Mouse (Mus musculus): ENCODE data around the gene Irf8. TPM values are rescaled to one million over a fixed set of nuclear protein-coding genes. Genes with fewer than 3 reads are reported as not detected.

The Irf8 gene
- polyA plus RNA-seq, 2 experiments: 2.5 to 4.3 TPM

- no peaks in the 10 kb centered on the region for H3K36me3 ChIP-seq (ENCODE audit: control insufficient read depth, insufficient read depth, low read length)
- TF ChIP-seq POLR2A (IDR thresholded peaks at IDR 0.05; ENCODE audit: borderline replicate concordance, extremely low read depth, insufficient read depth, insufficient read length): no peak
- no peaks in the 10 kb centered on the region for H3K27me3 ChIP-seq (ENCODE audit: control insufficient read depth, insufficient read depth, low read length)
- no peak overlapping the region for H3K4me3 ChIP-seq (replicated peaks; ENCODE audit: low read length)
- ATAC-seq (ENCODE audit: low FRiP score, low read depth) (no peak), DNase-seq (ENCODE audit: low spot score) (no peak)
- H3K9me3 ChIP-seq (ENCODE audit: control insufficient read depth, low read length): no peaks in the 10 kb centered on the region
- H3K27ac ChIP-seq (replicated peaks; ENCODE audit: low read depth, low read length): no peak overlapping the region
- 66% methylated on average over 15 of the region's 15 CpGs for WGBS
- no peak overlapping the region for H3K9ac ChIP-seq (ENCODE audit: low read depth, low read length, severe bottlenecking)
- H3K4me2 ChIP-seq (replicated peaks; ENCODE audit: low read depth, low read length, severe bottlenecking): no peak overlapping the region
- H3K4me1 ChIP-seq (ENCODE audit: control insufficient read depth, insufficient read depth, low read length): no peaks in the 10 kb centered on the region
Observed at GRCm38 (mm10) chr8:120705163-120705562, 31.0 kb upstream of the Irf8 start.

- DNase-seq (ENCODE audit: low spot score) (no peak), ATAC-seq (ENCODE audit: low FRiP score, low read depth) (no peak)
- no peak overlapping the region for H3K4me3 ChIP-seq (replicated peaks; ENCODE audit: low read length)
- no peaks in the 10 kb centered on the region for H3K36me3 ChIP-seq (ENCODE audit: control insufficient read depth, insufficient read depth, low read length)
- no peak for TF ChIP-seq POLR2A (IDR thresholded peaks at IDR 0.05; ENCODE audit: borderline replicate concordance, extremely low read depth, insufficient read depth, insufficient read length)
- H3K9ac ChIP-seq (ENCODE audit: low read depth, low read length, severe bottlenecking): no peak overlapping the region
- no peaks in the 10 kb centered on the region for H3K9me3 ChIP-seq (ENCODE audit: control insufficient read depth, low read length)
- H3K27me3 ChIP-seq (ENCODE audit: control insufficient read depth, insufficient read depth, low read length): no peaks in the 10 kb centered on the region
- H3K4me1 ChIP-seq (ENCODE audit: control insufficient read depth, insufficient read depth, low read length): no peaks in the 10 kb centered on the region
- H3K27ac ChIP-seq (replicated peaks; ENCODE audit: low read depth, low read length): no peak overlapping the region
- no peak overlapping the region for H3K4me2 ChIP-seq (replicated peaks; ENCODE audit: low read depth, low read length, severe bottlenecking)
- WGBS: 73% methylated on average over 3 of the region's 3 CpGs
Observed at GRCm38 (mm10) chr8:120706193-120706592, 30.0 kb upstream of the Irf8 start.

GRCm38 (mm10) chr8:120709176-120709575 lies 27.0 kb upstream of the Irf8 start:
- Histone ChIP-seq H3K27me3 (ENCODE audit: control insufficient read depth, insufficient read depth, low read length) (no peaks in the 10 kb centered on the region), H3K9me3 (ENCODE audit: control insufficient read depth, low read length) (no peaks in the 10 kb centered on the region), H3K27ac (replicated peaks; ENCODE audit: low read depth, low read length) (no peak overlapping the region), H3K4me3 (replicated peaks; ENCODE audit: low read length) (no peak overlapping the region), H3K36me3 (ENCODE audit: control insufficient read depth, insufficient read depth, low read length) (no peaks in the 10 kb centered on the region), H3K4me1 (ENCODE audit: control insufficient read depth, insufficient read depth, low read length) (no peaks in the 10 kb centered on the region), H3K9ac (ENCODE audit: low read depth, low read length, severe bottlenecking) (no peak overlapping the region), H3K4me2 (replicated peaks; ENCODE audit: low read depth, low read length, severe bottlenecking) (no peak overlapping the region)
- 81% methylated on average over 10 of the region's 10 CpGs for WGBS
- DNase-seq (ENCODE audit: low spot score) (no peak), ATAC-seq (ENCODE audit: low FRiP score, low read depth) (no peak)
- no peak for TF ChIP-seq POLR2A (IDR thresholded peaks at IDR 0.05; ENCODE audit: borderline replicate concordance, extremely low read depth, insufficient read depth, insufficient read length)

- no peaks in the 10 kb centered on the region for H3K36me3 ChIP-seq (ENCODE audit: control insufficient read depth, insufficient read depth, low read length)
- H3K4me2 ChIP-seq (replicated peaks; ENCODE audit: low read depth, low read length, severe bottlenecking): no peak overlapping the region
- no peak overlapping the region for H3K9ac ChIP-seq (ENCODE audit: low read depth, low read length, severe bottlenecking)
- DNase-seq (ENCODE audit: low spot score): no peak
- no peak overlapping the region for H3K27ac ChIP-seq (replicated peaks; ENCODE audit: low read depth, low read length)
- H3K9me3 ChIP-seq (ENCODE audit: control insufficient read depth, low read length): no peaks in the 10 kb centered on the region
- H3K4me1 ChIP-seq (ENCODE audit: control insufficient read depth, insufficient read depth, low read length): no peaks in the 10 kb centered on the region
- H3K4me3 ChIP-seq (replicated peaks; ENCODE audit: low read length): no peak overlapping the region
- 80% methylated on average over 6 of the region's 6 CpGs for WGBS
- H3K27me3 ChIP-seq (ENCODE audit: control insufficient read depth, insufficient read depth, low read length): no peaks in the 10 kb centered on the region
- ATAC-seq (ENCODE audit: low FRiP score, low read depth): no peak
- TF ChIP-seq POLR2A (IDR thresholded peaks at IDR 0.05; ENCODE audit: borderline replicate concordance, extremely low read depth, insufficient read depth, insufficient read length): no peak
Observed at GRCm38 (mm10) chr8:120715200-120715599, 21.0 kb upstream of the Irf8 start.

GRCm38 (mm10) chr8:120715996-120716680 lies 20.0 kb upstream of the Irf8 start:
- Histone ChIP-seq H3K9ac (ENCODE audit: low read depth, low read length, severe bottlenecking) (no peak overlapping the region), H3K27me3 (ENCODE audit: control insufficient read depth, insufficient read depth, low read length) (no peaks in the 10 kb centered on the region), H3K36me3 (ENCODE audit: control insufficient read depth, insufficient read depth, low read length) (no peaks in the 10 kb centered on the region), H3K4me3 (replicated peaks; ENCODE audit: low read length) (no peak overlapping the region), H3K27ac (replicated peaks; ENCODE audit: low read depth, low read length) (no peak overlapping the region), H3K4me1 (ENCODE audit: control insufficient read depth, insufficient read depth, low read length) (no peaks in the 10 kb centered on the region), H3K9me3 (ENCODE audit: control insufficient read depth, low read length) (no peaks in the 10 kb centered on the region), H3K4me2 (replicated peaks; ENCODE audit: low read depth, low read length, severe bottlenecking) (no peak overlapping the region)
- WGBS: 76% methylated on average over 15 of the region's 15 CpGs
- no peak for TF ChIP-seq POLR2A (IDR thresholded peaks at IDR 0.05; ENCODE audit: borderline replicate concordance, extremely low read depth, insufficient read depth, insufficient read length)
- DNase-seq (ENCODE audit: low spot score) (no peak), ATAC-seq (ENCODE audit: low FRiP score, low read depth) (no peak)
